Mouse (Mus musculus) liver, embryonic 14.5 days (tissue): ENCODE data around the gene Dll3. TPM values are rescaled to one million over a fixed set of nuclear protein-coding genes. Genes with fewer than 3 reads are reported as not detected.

Experiments used
- ATAC-seq: fragments of 200-750 bp; cut with Nextera tagmentation; 2 replicates; pipeline ENCODE4 v1.8.0; 2017; ENCODE audit warnings: moderate number of reproducible peaks, mild to moderate bottlenecking, moderate library complexity; ENCODE audit not compliant: insufficient read depth
- DNase-seq, 3 experiments: peaks; one replicate each; pipeline ENCODE4 v3.0.0-alpha.2; 2012 to 2013; ENCODE audit warnings: low read depth in 3 of 3, low spot score in 3 of 3
- H3K27ac ChIP-seq: fragments of 300-500 bp; sonication (generic); 2 replicates; pipeline ENCODE4 v1.5.1; 2014; ENCODE audit warnings: moderate library complexity, mild to moderate bottlenecking, control low read depth, inconsistent platforms
- H3K27me3 ChIP-seq: fragments of 300-500 bp; sonication (generic); 2 replicates; pipeline ENCODE4 v1.6.1; 2014; ENCODE audit warnings: mild to moderate bottlenecking, low read length, moderate library complexity; ENCODE audit not compliant: control insufficient read depth, insufficient read depth
- H3K36me3 ChIP-seq: fragments of 300-500 bp; sonication (generic); replicated peaks from 2 replicates; pipeline ENCODE4 v1.6.1; 2014; ENCODE audit warnings: low read depth; ENCODE audit not compliant: control insufficient read depth, insufficient read depth
- H3K4me1 ChIP-seq, 2 experiments: fragments of 200-500 bp in 1 of 2; fragments of 300-500 bp in 1 of 2; sonication (generic) in 1 of 2; replicated peaks; 2 replicates each; pipeline ENCODE4 v1.6.1; 2012 to 2014; ENCODE audit warnings: antibody characterized with exemption in 1 of 2, inconsistent platforms in 1 of 2, low read length in 1 of 2; ENCODE audit not compliant: control insufficient read depth in 2 of 2, insufficient read depth in 2 of 2
- H3K4me2 ChIP-seq: fragments of 300-500 bp; sonication (generic); 2 replicates; pipeline ENCODE4 v1.6.1; 2014; ENCODE audit warnings: low read depth, mild to moderate bottlenecking, control low read depth, moderate library complexity
- H3K4me3 ChIP-seq, 2 experiments: fragments of 200-500 bp in 1 of 2; fragments of 300-500 bp in 1 of 2; sonication (generic) in 1 of 2; 2 replicates each; pipeline ENCODE4 v1.5.1; 2012 to 2014; ENCODE audit warnings: low read depth in 2 of 2, low read length in 2 of 2, mild to moderate bottlenecking in 2 of 2, control low read depth in 1 of 2, inconsistent platforms in 1 of 2, moderate library complexity in 1 of 2; ENCODE audit not compliant: insufficient read depth in 1 of 2
- H3K9ac ChIP-seq: fragments of 300-500 bp; sonication (generic); replicated peaks from 2 replicates; pipeline ENCODE4 v1.6.1; 2014; ENCODE audit warnings: mild to moderate bottlenecking, control low read depth, moderate library complexity
- H3K9me3 ChIP-seq: fragments of 300-500 bp; sonication (generic); 2 replicates; pipeline ENCODE4 v1.6.1; 2016; ENCODE audit warnings: low read length, mixed read lengths; ENCODE audit not compliant: control insufficient read depth
- CTCF ChIP-seq: IDR thresholded peaks from 2 replicates; pipeline ENCODE4 v1.5.1; 2016; ENCODE audit warnings: antibody characterized with exemption, low read depth, control low read depth
- EP300 ChIP-seq: IDR thresholded peaks from 2 replicates; pipeline ENCODE4 v1.6.1; 2016; ENCODE audit warnings: antibody characterized with exemption, low read depth
- WGBS: fragments of 180-500 bp; shearing (Covaris S2); extraction: QIAGEN DNeasy Blood & Tissue Kit; methylation state at CpG from one replicate; pipeline ENCODE4 v1.1.7; 2014; ENCODE audit not compliant: insufficient replicate concordance; 5-methylcytosine and 5-hydroxymethylcytosine counted together
- polyA plus RNA-seq, 2 experiments: library from polyadenylated mRNA; depleted of rRNA in 1 of 2; stranded (reverse) in 1 of 2; unstranded in 1 of 2; fragments of >200 nt; fragmentation: Nextera tagmentation in 1 of 2; extraction: Ambion mirVana in 1 of 2; gene quantifications; 2 replicates each; pipeline versions ENCODE4 v1.2.1 to v1.2.3; 2012 to 2014

Gene Dll3
- polyA plus RNA-seq, 2 experiments, result 0.03 TPM; not detected in 1

DNA sequence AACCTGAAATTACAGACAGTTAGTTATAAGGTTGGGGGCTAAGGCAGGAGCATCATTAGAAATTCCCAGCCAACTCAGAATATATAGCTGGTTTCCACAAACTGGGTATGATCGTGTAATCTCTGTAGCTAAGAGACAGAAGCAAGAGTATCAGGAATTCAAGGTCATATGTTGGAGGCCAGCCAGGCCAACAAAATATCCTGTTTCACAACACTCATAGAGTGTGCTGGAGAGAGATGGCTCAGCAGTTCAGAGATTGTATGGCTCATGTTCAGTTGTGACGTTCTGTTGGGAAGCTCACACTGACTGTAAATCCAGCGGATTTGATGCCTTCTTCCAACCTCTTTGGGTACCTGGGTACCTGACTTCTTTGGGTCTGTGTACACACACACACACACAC, 45.7 kb upstream of the Dll3 start:
- ATAC-seq (no peak), DNase-seq (no peak)
- H3K9me3 ChIP-seq, result no peaks in the 10 kb centered on the region
- peaks cover 14 to 22% of the 10 kb centered on the region in 2 experiments for H3K4me1 ChIP-seq
- H3K4me2 ChIP-seq, result no peak overlapping the region
- H3K9ac ChIP-seq, result no peak overlapping the region
- H3K27me3 ChIP-seq, result no peaks in the 10 kb centered on the region
- peaks cover 12% of the 10 kb centered on the region for H3K36me3 ChIP-seq
- TF ChIP-seq CTCF (no peak), EP300 (no peak)
- H3K4me3 ChIP-seq, result no peak overlapping the region
- H3K27ac ChIP-seq, result no peak overlapping the region
- WGBS, result 66% methylated on average over 3 of the region's 3 CpGs

GRCm38 (mm10) chr7:28344637-28345036, 42.6 kb upstream of the Dll3 start:
- Histone ChIP-seq H3K9me3 (no peaks in the 10 kb centered on the region), H3K9ac (no peak overlapping the region), H3K4me1 (peaks cover 3 to 16% of the 10 kb centered on the region in 2 experiments), H3K27me3 (no peaks in the 10 kb centered on the region), H3K36me3 (no peaks in the 10 kb centered on the region), H3K4me3 (no peak overlapping the region), H3K4me2 (no peak overlapping the region), H3K27ac (no peak overlapping the region)
- 3% methylated on average over 4 of the region's 4 CpGs for WGBS
- ATAC-seq (no peak), DNase-seq (peak; percentile 60 to 64 (median 61))
- TF ChIP-seq CTCF (peak; percentile 89), EP300 (no peak)

GRCm38 (mm10) chr7:28341381-28341780, 39.3 kb upstream of the Dll3 start:
- Histone ChIP-seq H3K27ac (no peak overlapping the region), H3K4me1 (peaks cover 4 to 17% of the 10 kb centered on the region in 2 experiments), H3K9ac (no peak overlapping the region), H3K9me3 (no peaks in the 10 kb centered on the region), H3K36me3 (no peaks in the 10 kb centered on the region), H3K4me3 (no peak overlapping the region), H3K27me3 (no peaks in the 10 kb centered on the region), H3K4me2 (no peak overlapping the region)
- no peak for DNase-seq
- 47% methylated on average over 7 of the region's 7 CpGs for WGBS
- ATAC-seq, result no peak
- TF ChIP-seq EP300 (no peak), CTCF (no peak)

GRCm38 (mm10) chr7:28339213-28339917, 37.3 kb upstream of the Dll3 start:
- peak; percentile 44 to 59 (median 50) for DNase-seq
- no peaks in the 10 kb centered on the region for H3K27me3 ChIP-seq
- peaks cover 4 to 15% of the 10 kb centered on the region in 2 experiments for H3K4me1 ChIP-seq
- H3K9me3 ChIP-seq, result no peaks in the 10 kb centered on the region
- peak overlapping the region; percentile 69 to 98 for H3K4me3 ChIP-seq
- H3K36me3 ChIP-seq, result no peaks in the 10 kb centered on the region; the same call in 1 of the 2 replicates
- peak overlapping the region; percentile 86 for H3K27ac ChIP-seq
- TF ChIP-seq EP300, result no peak
- TF ChIP-seq CTCF, result peak; percentile 56
- ATAC-seq, result no peak
- H3K9ac ChIP-seq, result peak overlapping the region; percentile 58
- WGBS, result 33% methylated on average over 19 of the region's 19 CpGs
- H3K4me2 ChIP-seq, result peak overlapping the region; percentile 96

- DNase-seq (peak; percentile 99), ATAC-seq (peak; percentile 98)
These were observed 36.3 kb upstream of the Dll3 start, which contains the start of gene Supt5 for GRCm38 (mm10) chr7:28338108-28338998. Supt5 (minus strand) TSS chr7:28338746.

More at GRCm38 (mm10) chr7:28338108-28338998, 36.3 kb upstream of the Dll3 start, which contains the start of gene Supt5:
- TF ChIP-seq EP300, result peak; percentile 90
- TF ChIP-seq CTCF, result no peak; the same call in 1 of the 2 replicates
- Histone ChIP-seq H3K27ac (peak within 1 kb of the TSS; percentile 86), H3K4me1 (peaks cover 4 to 14% of the 10 kb centered on the region in 2 experiments), H3K36me3 (no peaks in the 10 kb centered on the region; the same call in 1 of the 2 replicates), H3K9ac (peak within 1 kb of the TSS; percentile 97), H3K4me3 (peak within 1 kb of the TSS; percentile 81 to 98), H3K4me2 (peak within 1 kb of the TSS; percentile 96), H3K9me3 (no peaks in the 10 kb centered on the region), H3K27me3 (no peaks in the 10 kb centered on the region)
- WGBS, result under 1% methylated on average over 77 of the region's 77 CpGs
